Mouse (Mus musculus) kidney, embryonic 16.5 days (tissue): ENCODE results near the gene Ints12. TPM values are rescaled to one million over a fixed set of nuclear protein-coding genes. Genes with fewer than 3 reads are reported as not detected.

ENCODE experiments used
- polyA plus RNA-seq: library from polyadenylated mRNA; unstranded; fragments of >200 nt; fragmentation: Nextera tagmentation; extraction: Ambion mirVana; gene quantifications from 2 replicates; pipeline ENCODE4 v1.2.1, GENCODE M21; 2015

Gene Ints12
- polyA plus RNA-seq, 1 experiment from 2014 or later, result 24.5 TPM

Other genes with a start within 250 kb of the Ints12 start
- 191 and 197 TPM in 2 replicates for gene Npnt, start 141.5 kb upstream of the Ints12 start, polyA plus RNA-seq
- 6.6 and 7.1 TPM in 2 replicates for gene Gstcd, start 193 bp downstream of the Ints12 start, polyA plus RNA-seq
- gene Arhgef38, start 143.1 kb downstream of the Ints12 start, polyA plus RNA-seq, result 6.5 and 8.2 TPM in 2 replicates
- gene Ppa2, start 218.3 kb downstream of the Ints12 start, polyA plus RNA-seq, result 110 and 114 TPM in 2 replicates